Mouse (Mus musculus) kidney, postnatal 4 days (tissue): ENCODE measurements around the gene Abr.

Experiments used
- DNase-seq, 2 experiments: peaks; one replicate each; pipeline ENCODE4 v3.0.0; 2021; ENCODE audit warnings: mixed read lengths in 2 of 2

Abr gene

GRCm38 (mm10) chr11:76566081-76566480 lies 56.0 kb downstream of the Abr start:
- DNase-seq: no peak

DNA sequence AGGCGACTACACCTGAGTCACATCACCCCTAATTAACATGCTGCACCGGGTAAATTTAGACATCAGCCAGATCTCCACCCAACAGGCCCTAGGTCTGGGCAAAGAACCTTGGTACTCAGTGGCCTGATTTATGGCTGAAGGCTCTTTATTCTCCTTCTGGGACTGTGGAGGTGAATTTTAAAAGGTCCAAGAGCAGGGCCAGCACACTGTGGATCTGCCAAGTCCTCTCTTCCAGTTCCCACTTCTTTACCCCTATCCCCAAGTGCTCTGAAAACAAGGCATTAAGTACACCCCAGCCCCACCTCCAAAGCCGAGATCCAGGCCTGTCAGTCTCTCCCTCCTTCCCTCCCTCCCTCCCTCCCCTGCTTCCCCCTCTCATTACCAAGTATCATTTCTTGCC lies 59.5 kb downstream of the Abr start:
- DNase-seq: no peak

- no peak for DNase-seq
Measured at GRCm38 (mm10) chr11:76562165-76562564, 59.9 kb downstream of the Abr start.

GRCm38 (mm10) chr11:76557837-76558236 lies 64.3 kb downstream of the Abr start:
- no peak for DNase-seq

- no peak for DNase-seq
Measured at GRCm38 (mm10) chr11:76548153-76548721, 73.9 kb downstream of the Abr start.

DNA sequence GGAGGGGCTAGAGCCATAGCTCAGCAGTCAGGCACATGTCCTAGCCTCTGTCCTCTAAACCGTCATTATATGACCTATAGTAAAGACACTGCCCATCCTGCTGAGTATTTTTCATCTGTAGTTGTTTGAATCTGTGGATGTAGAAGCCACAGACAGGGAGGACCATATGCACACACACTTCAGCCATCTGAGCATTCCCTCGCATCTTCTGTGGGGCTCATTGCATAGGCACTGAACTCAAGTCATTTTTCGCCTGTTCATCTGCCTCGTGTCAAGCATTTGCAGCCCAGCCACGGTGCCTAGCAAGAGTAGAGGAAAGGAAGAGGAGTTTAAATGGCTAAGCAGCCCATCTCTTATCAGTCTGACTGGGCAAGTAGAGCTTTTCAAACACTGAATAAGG lies 74.7 kb downstream of the Abr start:
- DNase-seq: no peak

DNA sequence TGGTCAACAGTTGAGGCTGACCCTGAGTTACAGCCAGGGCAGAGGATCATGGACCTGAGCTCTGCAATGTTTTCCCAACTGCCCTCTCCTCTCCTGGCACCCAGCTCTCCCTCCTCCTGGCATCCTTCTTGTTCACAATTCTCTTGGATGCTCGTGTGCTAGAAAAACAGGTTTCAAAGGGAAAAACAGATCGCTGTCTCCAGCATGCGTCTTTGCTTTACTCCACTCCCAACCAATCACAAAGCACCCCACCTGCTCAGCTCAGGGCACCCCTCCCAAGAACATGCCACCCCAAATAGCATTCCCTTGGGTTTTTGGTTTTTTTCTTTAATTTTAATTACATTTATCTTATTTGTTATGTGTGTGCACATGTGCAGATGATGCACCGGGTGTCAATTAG lies 75.7 kb downstream of the Abr start:
- DNase-seq: no peak

DNA sequence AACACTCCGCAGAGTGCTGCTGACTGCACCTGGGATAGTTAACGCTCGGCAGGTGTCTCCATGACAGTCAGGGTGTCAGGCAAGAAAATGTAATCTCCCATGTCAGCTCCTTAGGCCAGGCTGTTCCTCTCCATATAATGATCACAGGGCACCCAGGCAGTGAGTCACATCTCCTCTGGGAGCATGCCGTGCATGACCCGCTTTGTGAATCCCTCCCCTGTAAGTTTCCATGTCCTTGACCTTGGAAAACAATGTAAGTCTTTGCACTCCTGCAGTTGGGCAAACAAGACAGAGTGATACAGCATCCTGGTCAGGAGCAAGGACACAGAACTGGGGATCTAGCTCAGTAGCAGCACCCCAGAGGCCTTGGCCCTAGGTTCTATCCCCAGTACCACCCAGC lies 78.8 kb downstream of the Abr start:
- DNase-seq: no peak

- DNase-seq: peak; percentile 85 to 86
Measured at GRCm38 (mm10) chr11:76540973-76541372, 81.1 kb downstream of the Abr start.

DNA sequence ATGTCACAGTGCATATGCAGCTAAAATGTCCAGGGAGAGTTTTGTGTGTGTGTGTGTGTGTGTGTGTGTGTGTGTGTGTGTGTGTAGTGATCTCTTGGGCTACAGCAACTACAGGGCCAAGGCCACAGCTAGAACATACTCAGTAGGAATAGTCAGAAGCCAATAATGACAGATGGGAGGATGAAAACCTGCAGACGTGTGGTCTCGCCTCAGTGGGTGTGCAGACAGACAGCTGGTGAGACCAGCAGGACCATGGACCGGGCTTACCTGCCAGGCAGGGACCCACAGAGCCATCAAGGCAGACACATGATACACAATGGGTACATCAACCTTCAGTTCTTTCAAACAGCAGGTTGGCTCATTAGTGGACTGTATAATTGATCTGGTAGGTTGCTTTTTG lies 84.7 kb downstream of the Abr start:
- no peak for DNase-seq

GRCm38 (mm10) chr11:76536576-76537354 lies 85.3 kb downstream of the Abr start:
- DNase-seq: peak; percentile 58 to 65

DNA sequence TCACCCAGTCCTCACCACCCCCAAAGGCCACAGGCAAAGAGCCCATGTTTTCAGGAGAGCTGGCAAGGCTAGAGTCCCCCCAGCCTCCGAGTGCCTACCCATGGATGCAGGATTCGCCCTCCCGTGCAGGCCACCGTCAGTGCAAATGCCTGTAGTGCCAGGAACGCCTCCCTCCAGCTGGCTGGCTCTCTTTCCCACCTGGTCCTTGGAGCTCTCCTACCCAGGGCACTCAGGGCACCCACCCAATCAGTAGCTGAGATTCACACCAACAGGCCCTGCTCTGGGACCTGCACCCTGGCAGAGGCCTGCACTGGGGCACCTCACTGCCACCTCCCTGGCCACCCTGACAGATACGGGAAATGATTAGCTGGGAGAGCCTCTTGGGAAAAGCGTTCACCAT lies 90.1 kb downstream of the Abr start:
- DNase-seq: no peak

- no peak for DNase-seq
Measured at GRCm38 (mm10) chr11:76530966-76531678, 91.0 kb downstream of the Abr start.

DNA sequence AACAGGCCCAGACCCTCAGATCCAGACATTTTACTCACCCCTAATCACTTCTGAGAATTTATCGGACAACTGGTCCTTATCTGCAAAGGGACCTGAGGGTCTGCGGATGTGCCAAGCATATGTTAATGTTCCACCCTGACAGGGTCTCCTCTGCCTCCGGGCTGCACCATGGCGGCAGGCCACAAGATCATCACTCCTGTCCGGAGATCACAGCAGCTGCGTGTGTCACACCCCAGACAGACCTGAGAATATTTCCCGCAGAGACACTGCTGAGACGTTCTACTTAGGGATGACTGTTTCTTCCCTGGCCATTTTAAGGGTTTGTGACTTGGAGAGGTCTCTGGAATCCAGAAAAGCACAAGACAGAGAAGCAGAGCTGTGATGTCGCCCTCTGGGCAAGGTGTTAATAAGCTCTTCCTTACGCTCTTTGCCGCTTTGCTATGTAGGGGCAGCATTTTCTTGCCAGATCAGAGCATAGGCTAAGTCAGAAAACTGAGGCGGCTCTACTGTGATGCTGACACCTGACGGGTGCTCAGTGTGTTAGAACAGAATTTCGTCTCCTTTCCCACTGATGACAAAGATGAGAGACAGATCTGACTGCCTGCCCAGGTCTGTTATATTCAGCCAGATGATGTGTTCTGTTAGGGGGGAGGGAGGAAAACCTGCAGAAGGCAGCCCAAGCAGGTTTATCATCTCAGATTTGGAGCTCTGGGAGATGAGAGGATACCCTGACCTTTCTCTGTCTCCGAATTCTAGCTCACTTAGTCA lies 91.8 kb downstream of the Abr start:
- no peak for DNase-seq

DNA sequence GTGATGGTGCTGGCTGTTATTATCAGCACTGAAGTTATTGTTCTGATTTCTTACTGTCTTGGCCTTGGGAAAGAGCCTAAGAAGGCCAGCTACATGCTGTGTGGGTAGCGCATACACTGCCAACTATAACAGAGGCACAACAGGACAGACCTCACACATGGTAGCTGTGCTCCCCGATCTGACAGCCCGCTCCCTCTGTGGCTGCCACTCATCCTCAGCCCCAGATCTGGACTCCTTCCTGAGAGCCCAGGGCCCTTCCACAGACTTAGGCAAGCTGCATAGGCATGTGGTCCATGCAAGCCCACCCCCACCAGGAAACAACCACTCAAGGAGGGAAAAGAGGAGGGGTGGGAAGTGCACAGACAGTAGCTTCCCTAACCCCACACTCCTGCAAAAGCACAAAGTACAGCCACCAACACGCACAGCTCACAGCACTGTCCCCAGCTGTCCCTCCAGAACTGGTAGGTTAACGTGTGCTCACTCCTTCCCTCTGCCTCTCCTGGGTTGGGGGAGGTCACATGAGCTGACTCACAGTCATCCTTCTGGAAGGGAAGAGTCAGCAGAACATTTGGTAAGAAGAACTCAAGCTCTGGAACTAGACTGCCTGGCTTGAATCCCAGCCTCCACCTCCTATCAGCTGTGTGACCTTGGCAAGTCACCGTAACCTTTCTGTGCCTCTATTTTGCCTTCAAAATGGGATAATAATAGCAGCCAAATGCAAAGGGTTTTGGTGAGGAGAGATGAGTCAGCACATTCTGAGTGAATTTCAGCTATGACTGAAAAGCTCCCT lies 92.6 kb downstream of the Abr start:
- no peak for DNase-seq

- no peak for DNase-seq
Measured at GRCm38 (mm10) chr11:76525646-76526351, 96.3 kb downstream of the Abr start.

- DNase-seq: peak; percentile 68 to 77
Measured at GRCm38 (mm10) chr11:76524947-76525346, 97.2 kb downstream of the Abr start.

DNA sequence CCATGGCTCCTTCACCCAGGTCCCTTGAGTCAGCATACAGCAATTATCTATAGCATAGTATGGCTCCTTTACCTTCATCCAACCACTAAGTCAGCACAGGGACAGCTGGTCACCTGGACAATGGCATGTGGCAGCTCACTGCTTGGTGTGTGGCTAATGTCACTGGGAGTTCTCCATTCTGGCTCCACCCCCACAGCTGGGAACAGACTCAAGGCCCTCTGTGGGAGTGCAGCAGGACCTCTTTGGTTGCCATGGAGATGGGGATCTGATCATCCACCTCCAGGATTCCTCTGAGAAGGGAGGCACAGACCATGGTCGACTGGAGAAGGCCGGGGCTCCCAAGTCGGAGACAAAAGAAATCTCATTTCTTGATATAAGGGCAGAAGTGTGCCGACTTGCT lies 98.8 kb downstream of the Abr start:
- DNase-seq: peak; percentile 61 to 74

GRCm38 (mm10) chr11:76520889-76521288 lies 101.2 kb downstream of the Abr start:
- no peak for DNase-seq

GRCm38 (mm10) chr11:76518613-76519012 lies 103.5 kb downstream of the Abr start:
- no peak for DNase-seq

GRCm38 (mm10) chr11:76518125-76518524 lies 104.0 kb downstream of the Abr start:
- no peak for DNase-seq

GRCm38 (mm10) chr11:76516951-76517350 lies 105.2 kb downstream of the Abr start:
- DNase-seq: no peak
